8 mouse cellular contexts compared by ENCODE assay signal in genomic region chr9:75050003-75050402, GRCm38 (mm10). TPM values are rescaled to one million over a fixed set of nuclear protein-coding genes. Genes with fewer than 3 reads are reported as not detected.
DNase-seq lines count a peak whose midpoint lies in the region; ATAC-seq and TF ChIP-seq lines count a peak whose summit lies in the region.

No protein-coding gene starts in this region.

- no peak overlapping the region for H3K27ac ChIP-seq in liver, postnatal 0 days (ENCODE audit: low read depth)
- no peak overlapping the region for H3K27ac ChIP-seq in neural tube, embryonic 14.5 days (ENCODE audit: low read depth, low read length)

- no peak overlapping the region for H3K9ac ChIP-seq in liver, postnatal 0 days (replicated peaks)
- H3K9ac ChIP-seq in neural tube, embryonic 14.5 days (replicated peaks; ENCODE audit: low read depth, low read length): no peak overlapping the region

- no peaks in the 10 kb centered on the region for H3K9me3 ChIP-seq in liver, postnatal 0 days (ENCODE audit: low read length)
- H3K9me3 ChIP-seq in neural tube, embryonic 14.5 days (ENCODE audit: control insufficient read depth, low read length): no peaks in the 10 kb centered on the region

- no peaks in the 10 kb centered on the region for H3K4me1 ChIP-seq in liver, postnatal 0 days (ENCODE audit: insufficient read depth)
- H3K4me1 ChIP-seq in neural tube, embryonic 14.5 days (ENCODE audit: control insufficient read depth, insufficient read depth, low read length): no peaks in the 10 kb centered on the region

- peak; percentile 95 for TF ChIP-seq CTCF in liver, postnatal 0 days (IDR thresholded peaks at IDR 0.05; ENCODE audit: low read depth)

- H3K36me3 ChIP-seq in liver, postnatal 0 days (replicated peaks; ENCODE audit: insufficient read depth, low read length): peaks cover 9% of the 10 kb centered on the region; the same call in 1 of the 2 replicates
- peaks cover 8% of the 10 kb centered on the region; the same call in 1 of the 2 replicates for H3K36me3 ChIP-seq in neural tube, embryonic 14.5 days (ENCODE audit: control insufficient read depth, insufficient read depth, low read length)

- H3K27me3 ChIP-seq in liver, postnatal 0 days (ENCODE audit: insufficient read depth, low read length): no peaks in the 10 kb centered on the region
- H3K27me3 ChIP-seq in neural tube, embryonic 14.5 days (ENCODE audit: control insufficient read depth, insufficient read depth, low read length): no peaks in the 10 kb centered on the region

- DNase-seq in CD4-positive, CD25-positive, alpha-beta regulatory T cell, adult 2 months (ENCODE audit: low read depth, low spot score): peak; percentile 85
- DNase-seq in T-cell, adult 2 months (ENCODE audit: low spot score): peak; percentile 63
- DNase-seq in embryo, embryonic 10.5 days (ENCODE audit: low spot score): peak; percentile 83
- peak; percentile 79 for DNase-seq in kidney, postnatal 14 days
- peak; percentile 61 for DNase-seq in liver, postnatal 0 days
- peak; percentile 35 to 52 for DNase-seq in thymus, postnatal 36 days

- no peak overlapping the region for H3K4me2 ChIP-seq in liver, postnatal 0 days (ENCODE audit: low read depth, low read length)
- H3K4me2 ChIP-seq in neural tube, embryonic 14.5 days (ENCODE audit: low read depth, low read length): no peak overlapping the region

- WGBS in liver, postnatal 0 days (ENCODE audit: insufficient replicate concordance): 33% methylated on average over 3 of the region's 3 CpGs
- 32% methylated on average over 3 of the region's 3 CpGs for WGBS in neural tube, embryonic 14.5 days

- no peak for TF ChIP-seq EP300 in liver, postnatal 0 days (IDR thresholded peaks at IDR 0.05; ENCODE audit: low read depth)

- H3K4me3 ChIP-seq in liver, postnatal 0 days (ENCODE audit: low read depth, low read length): no peak overlapping the region
- no peak overlapping the region for H3K4me3 ChIP-seq in neural tube, embryonic 14.5 days (ENCODE audit: low read depth, low read length)

- ATAC-seq in granulocyte monocyte progenitor cell, adult 5-6 weeks (replicated peaks; ENCODE audit: poor library complexity, severe bottlenecking): peak; percentile 77
- peak; percentile 41; the same call in 1 of the 2 replicates for ATAC-seq in liver, postnatal 0 days
- ATAC-seq in neural tube, embryonic 14.5 days (ENCODE audit: low read depth): peak; percentile 68; the same call in 1 of the 2 replicates

RNA-seq across cellular contexts. Expression of gene Arpp19, which starts 12.6 kb away (rescaled TPM):
- 173 and 243 TPM in 2 replicates for total RNA-seq in granulocyte monocyte progenitor cell, adult 5-6 weeks (2014; fragmentation: Nextera tagmentation)
- total RNA-seq in granulocyte monocyte progenitor cell, adult 5-6 weeks (2017): 122 and 177 TPM in 2 replicates
- 187 and 189 TPM in 2 replicates for polyA plus RNA-seq in liver, postnatal 0 days (2015; fragmentation: Nextera tagmentation; extraction: Ambion mirVana)
- polyA plus RNA-seq in neural tube, embryonic 14.5 days (2014; fragmentation: Nextera tagmentation; extraction: Ambion mirVana): 209 and 219 TPM in 2 replicates

RNA-seq across cellular contexts. Expression of gene Myo5a, which starts 20.8 kb away (rescaled TPM):
- 78.8 and 90.2 TPM in 2 replicates for total RNA-seq in granulocyte monocyte progenitor cell, adult 5-6 weeks (2014; fragmentation: Nextera tagmentation)
- total RNA-seq in granulocyte monocyte progenitor cell, adult 5-6 weeks (2017): 134 and 136 TPM in 2 replicates
- 1.2 and 1.3 TPM in 2 replicates for polyA plus RNA-seq in liver, postnatal 0 days (2015; fragmentation: Nextera tagmentation; extraction: Ambion mirVana)
- polyA plus RNA-seq in neural tube, embryonic 14.5 days (2014; fragmentation: Nextera tagmentation; extraction: Ambion mirVana): 56.6 and 60.0 TPM in 2 replicates

Comparison
In these comparisons a context has a peak if more than half of its experiments do, and no peak if none do; other contexts are left out.
1. RNA of gene Myo5a, which starts 20.8 kb away (polyA plus RNA-seq): 56.6 to 60.0 TPM in neural tube, embryonic 14.5 days; 1.2 to 1.3 TPM in liver, postnatal 0 days; every median in the first group is over 10 times any median in the second.
2. Peak in every context shown above with its lines, with median percentiles within 50 percentile points of each other: DNase-seq and ATAC-seq.